Mouse (Mus musculus) stomach, embryonic 16.5 days (tissue): ENCODE data around the gene Trio. TPM values are rescaled to one million over a fixed set of nuclear protein-coding genes. Genes with fewer than 3 reads are reported as not detected.

Experiments used
- ATAC-seq: fragments of 200-750 bp; cut with Nextera tagmentation; 2 replicates; pipeline ENCODE4 v1.8.0; 2017; ENCODE audit warnings: moderate number of reproducible peaks, moderate TSS enrichment; ENCODE audit not compliant: insufficient read depth, low FRiP score
- H3K27ac ChIP-seq: fragments of 300-500 bp; sonication (generic); 2 replicates; pipeline ENCODE4 v1.5.1; 2014; ENCODE audit warnings: low read length
- H3K27me3 ChIP-seq: fragments of 300-500 bp; sonication (generic); 2 replicates; pipeline ENCODE4 v1.6.1; 2014; ENCODE audit warnings: low read length, control low read depth, mixed read lengths; ENCODE audit not compliant: control insufficient read depth, insufficient read depth
- H3K36me3 ChIP-seq: fragments of 300-500 bp; sonication (generic); 2 replicates; pipeline ENCODE4 v1.6.1; 2014; ENCODE audit warnings: low read length; ENCODE audit not compliant: control insufficient read depth, insufficient read depth
- H3K4me1 ChIP-seq: fragments of 300-500 bp; sonication (generic); 2 replicates; pipeline ENCODE4 v1.6.1; 2014; ENCODE audit warnings: low read length, control low read depth, mixed read lengths; ENCODE audit not compliant: control insufficient read depth, insufficient read depth
- H3K4me2 ChIP-seq: fragments of 300-500 bp; sonication (generic); 2 replicates; pipeline ENCODE4 v1.6.1; 2014; ENCODE audit warnings: low read depth, low read length, mixed read lengths
- H3K4me3 ChIP-seq: fragments of 300-500 bp; sonication (generic); replicated peaks from 2 replicates; pipeline ENCODE4 v1.5.1; 2014; ENCODE audit warnings: mild to moderate bottlenecking, low read length
- H3K9ac ChIP-seq: fragments of 300-500 bp; sonication (generic); 2 replicates; pipeline ENCODE4 v1.6.1; 2014; ENCODE audit warnings: low read length
- H3K9me3 ChIP-seq: fragments of 300-500 bp; sonication (generic); replicated peaks from 2 replicates; pipeline ENCODE4 v1.6.1; 2016; ENCODE audit warnings: low read length, control low read depth; ENCODE audit not compliant: control insufficient read depth
- WGBS: fragments of 180-500 bp; shearing (Covaris S2); extraction: QIAGEN DNeasy Blood & Tissue Kit; methylation state at CpG from one replicate; pipeline ENCODE4 v1.1.7; 2014; 5-methylcytosine and 5-hydroxymethylcytosine counted together
- polyA plus RNA-seq: library from polyadenylated mRNA; unstranded; fragments of >200 nt; fragmentation: Nextera tagmentation; extraction: Ambion mirVana; gene quantifications from 2 replicates; pipeline ENCODE4 v1.2.1, GENCODE M21; 2015

Trio gene
- polyA plus RNA-seq, 1 experiment from 2014 or later, result 22.9 TPM

DNA sequence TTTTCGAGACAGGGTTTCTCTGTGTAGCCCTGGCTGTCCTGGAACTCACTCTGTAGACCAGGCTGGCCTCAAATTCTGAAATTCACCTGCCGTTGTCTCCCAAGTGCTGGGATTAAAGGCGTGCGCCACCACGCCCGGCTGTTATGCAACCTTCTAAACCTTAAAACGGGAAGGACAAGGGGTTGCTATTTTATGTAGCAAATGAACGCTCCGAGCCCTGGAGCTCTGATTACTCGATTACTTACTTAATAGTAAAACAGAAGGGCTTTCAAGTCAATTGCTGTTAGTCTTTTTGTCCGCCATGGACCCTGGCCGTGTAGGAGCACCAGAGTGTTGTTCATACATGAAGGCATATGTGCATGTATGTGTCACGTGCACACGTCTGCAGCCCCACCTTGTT, 94.2 kb downstream of the Trio start:
- H3K36me3 ChIP-seq, result no peaks in the 10 kb centered on the region
- H3K27me3 ChIP-seq, result no peaks in the 10 kb centered on the region
- no peak overlapping the region for H3K4me2 ChIP-seq
- no peak overlapping the region for H3K27ac ChIP-seq
- WGBS, result 84% methylated on average over 14 of the region's 14 CpGs
- H3K4me3 ChIP-seq, result no peak overlapping the region
- no peaks in the 10 kb centered on the region for H3K9me3 ChIP-seq
- H3K9ac ChIP-seq, result no peak overlapping the region
- peaks cover 12% of the 10 kb centered on the region; the same call in 1 of the 2 replicates for H3K4me1 ChIP-seq
- ATAC-seq, result no peak

- Histone ChIP-seq H3K36me3 (no peaks in the 10 kb centered on the region), H3K4me2 (no peak overlapping the region), H3K9me3 (no peaks in the 10 kb centered on the region), H3K4me3 (no peak overlapping the region), H3K27me3 (no peaks in the 10 kb centered on the region), H3K9ac (no peak overlapping the region), H3K4me1 (peaks cover 33% of the 10 kb centered on the region), H3K27ac (no peak overlapping the region)
- WGBS, result 82% methylated on average over 6 of the region's 6 CpGs
- no peak for ATAC-seq
Observed at GRCm38 (mm10) chr15:27927614-27928013, 98.0 kb downstream of the Trio start.

DNA sequence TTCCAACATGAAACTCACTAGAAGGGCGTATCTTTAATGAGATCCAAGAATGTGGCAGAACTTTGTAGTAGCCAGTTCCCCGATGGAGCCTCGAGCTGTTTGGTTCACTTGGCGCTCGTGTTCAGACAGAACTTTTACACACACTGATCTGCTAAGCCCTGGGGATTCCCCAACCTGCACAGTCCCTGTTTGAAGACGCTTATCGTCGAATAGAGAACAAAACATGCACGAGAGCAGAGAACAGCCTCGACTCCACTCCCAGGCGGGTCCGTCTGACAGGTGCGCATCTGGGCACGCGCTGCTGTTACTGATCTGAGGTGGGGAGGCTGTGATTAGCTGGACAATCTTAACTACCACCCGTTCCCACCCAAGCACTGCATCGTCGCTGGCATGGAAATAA, 98.7 kb downstream of the Trio start:
- peaks cover 37% of the 10 kb centered on the region for H3K4me1 ChIP-seq
- ATAC-seq, result no peak
- no peak overlapping the region; the same call in 1 of the 2 replicates for H3K4me2 ChIP-seq
- no peak overlapping the region for H3K4me3 ChIP-seq
- no peaks in the 10 kb centered on the region for H3K27me3 ChIP-seq
- no peaks in the 10 kb centered on the region for H3K36me3 ChIP-seq
- H3K9ac ChIP-seq, result no peak overlapping the region; the same call in 1 of the 2 replicates
- no peaks in the 10 kb centered on the region for H3K9me3 ChIP-seq
- H3K27ac ChIP-seq, result no peak overlapping the region
- WGBS, result 52% methylated on average over 18 of the region's 18 CpGs

- H3K36me3 ChIP-seq, result no peaks in the 10 kb centered on the region
- H3K4me3 ChIP-seq, result no peak overlapping the region
- peaks cover 37% of the 10 kb centered on the region for H3K4me1 ChIP-seq
- H3K4me2 ChIP-seq, result no peak overlapping the region
- no peaks in the 10 kb centered on the region for H3K27me3 ChIP-seq
- no peaks in the 10 kb centered on the region for H3K9me3 ChIP-seq
- no peak for ATAC-seq
- no peak overlapping the region for H3K9ac ChIP-seq
- no peak overlapping the region for H3K27ac ChIP-seq
- 60% methylated on average over 7 of the region's 7 CpGs for WGBS
Observed at GRCm38 (mm10) chr15:27926450-27926849, 99.2 kb downstream of the Trio start.

GRCm38 (mm10) chr15:27925865-27926264, 99.8 kb downstream of the Trio start:
- no peak for ATAC-seq
- 48% methylated on average over 8 of the region's 8 CpGs for WGBS
- H3K9ac ChIP-seq, result no peak overlapping the region
- H3K9me3 ChIP-seq, result no peaks in the 10 kb centered on the region
- H3K27ac ChIP-seq, result peak overlapping the region; percentile 29; the same call in 1 of the 2 replicates
- H3K27me3 ChIP-seq, result no peaks in the 10 kb centered on the region
- H3K36me3 ChIP-seq, result no peaks in the 10 kb centered on the region
- no peak overlapping the region for H3K4me2 ChIP-seq
- no peak overlapping the region for H3K4me3 ChIP-seq
- H3K4me1 ChIP-seq, result peaks cover 37% of the 10 kb centered on the region

- no peak overlapping the region for H3K27ac ChIP-seq
- no peak overlapping the region for H3K4me3 ChIP-seq
- no peaks in the 10 kb centered on the region for H3K36me3 ChIP-seq
- no peak overlapping the region for H3K9ac ChIP-seq
- WGBS, result 41% methylated on average over 15 of the region's 15 CpGs
- H3K4me2 ChIP-seq, result no peak overlapping the region
- H3K4me1 ChIP-seq, result peaks cover 37% of the 10 kb centered on the region
- no peaks in the 10 kb centered on the region for H3K9me3 ChIP-seq
- ATAC-seq, result no peak
- no peaks in the 10 kb centered on the region for H3K27me3 ChIP-seq
Observed at GRCm38 (mm10) chr15:27925004-27925635, 100.5 kb downstream of the Trio start.

DNA sequence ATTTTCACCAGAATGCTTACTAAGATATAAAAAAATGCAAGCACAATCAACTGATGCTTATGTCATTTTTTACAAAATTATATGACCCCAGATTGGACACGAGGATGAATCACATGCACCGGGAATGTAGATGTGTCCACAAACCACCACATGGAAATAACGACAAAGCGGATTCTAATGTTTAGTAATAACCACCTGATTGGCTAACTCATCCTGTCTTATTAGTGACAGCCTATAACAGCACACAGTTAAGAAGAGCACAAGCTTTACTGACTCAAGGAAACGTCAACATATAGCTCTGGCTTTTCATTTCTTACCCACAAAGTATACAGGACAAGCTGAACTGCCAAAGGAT, 101.7 kb downstream of the Trio start:
- 12% methylated on average over 5 of the region's 5 CpGs for WGBS
- no peaks in the 10 kb centered on the region for H3K36me3 ChIP-seq
- H3K4me2 ChIP-seq, result peak overlapping the region; percentile 58
- H3K9me3 ChIP-seq, result no peaks in the 10 kb centered on the region
- no peak overlapping the region for H3K27ac ChIP-seq
- no peak for ATAC-seq
- H3K9ac ChIP-seq, result no peak overlapping the region
- H3K27me3 ChIP-seq, result no peaks in the 10 kb centered on the region
- peak overlapping the region; percentile 39 for H3K4me3 ChIP-seq
- H3K4me1 ChIP-seq, result peaks cover 37% of the 10 kb centered on the region

- H3K9me3 ChIP-seq, result no peaks in the 10 kb centered on the region
- H3K27ac ChIP-seq, result no peak overlapping the region
- H3K36me3 ChIP-seq, result no peaks in the 10 kb centered on the region
- ATAC-seq, result peak; percentile 91
- H3K4me3 ChIP-seq, result peak overlapping the region; percentile 39
- no peaks in the 10 kb centered on the region for H3K27me3 ChIP-seq
- H3K4me1 ChIP-seq, result peaks cover 37% of the 10 kb centered on the region
- 8% methylated on average over 21 of the region's 21 CpGs for whole genome bisulfite sequencing
- peak overlapping the region; percentile 42; the same call in 1 of the 2 replicates for H3K9ac ChIP-seq
- peak overlapping the region; percentile 58 for H3K4me2 ChIP-seq
Observed at GRCm38 (mm10) chr15:27923280-27923986, 102.2 kb downstream of the Trio start.

- H3K36me3 ChIP-seq, result no peaks in the 10 kb centered on the region
- ATAC-seq, result no peak
Observed at GRCm38 (mm10) chr15:27920751-27921150, 104.9 kb downstream of the Trio start.

More at GRCm38 (mm10) chr15:27920751-27921150, 104.9 kb downstream of the Trio start:
- Histone ChIP-seq H3K4me1 (peaks cover 20% of the 10 kb centered on the region), H3K9ac (no peak overlapping the region), H3K27me3 (no peaks in the 10 kb centered on the region), H3K27ac (no peak overlapping the region), H3K4me2 (no peak overlapping the region), H3K9me3 (no peaks in the 10 kb centered on the region), H3K4me3 (no peak overlapping the region)
- WGBS, result 69% methylated on average over 3 of the region's 3 CpGs
